In genomic region chr11:54439691-54440029, GRCm38 (mm10) we compare ENCODE assay signal across 8 mouse cellular contexts. TPM values are rescaled to one million over a fixed set of nuclear protein-coding genes. Genes with fewer than 3 reads are reported as not detected.
DNase-seq lines count a peak whose midpoint lies in the region; ATAC-seq and TF ChIP-seq lines count a peak whose summit lies in the region.

No protein-coding gene starts in this region.

- no peak for TF ChIP-seq EP300 in stomach, postnatal 0 days (optimal IDR thresholded peaks at IDR 0.05)

- peak overlapping the region; percentile 88 for H3K4me3 ChIP-seq in erythroblast, embryonic 14.5 days (replicated peaks)
- peak overlapping the region; percentile 92 for H3K4me3 ChIP-seq in limb, embryonic 15.5 days
- peak overlapping the region; percentile 98 for H3K4me3 ChIP-seq in stomach, postnatal 0 days (ENCODE audit: low read depth, low read length)

- peak overlapping the region; percentile 52 for H3K4me2 ChIP-seq in limb, embryonic 15.5 days
- H3K4me2 ChIP-seq in stomach, postnatal 0 days (replicated peaks; ENCODE audit: low read depth): peak overlapping the region; percentile 73

- H3K27me3 ChIP-seq in erythroblast, embryonic 14.5 days (ENCODE audit: control insufficient read depth): no peaks in the 10 kb centered on the region
- H3K27me3 ChIP-seq in limb, embryonic 15.5 days: no peaks in the 10 kb centered on the region
- no peaks in the 10 kb centered on the region for H3K27me3 ChIP-seq in stomach, postnatal 0 days (ENCODE audit: control insufficient read depth, insufficient read depth, low read length)

- H3K9me3 ChIP-seq in erythroblast, embryonic 14.5 days (ENCODE audit: control insufficient read depth, low read length): no peaks in the 10 kb centered on the region
- H3K9me3 ChIP-seq in limb, embryonic 15.5 days: no peaks in the 10 kb centered on the region
- H3K9me3 ChIP-seq in stomach, postnatal 0 days (ENCODE audit: control insufficient read depth, low read length): no peaks in the 10 kb centered on the region

- peaks cover 5% of the 10 kb centered on the region for H3K36me3 ChIP-seq in erythroblast, embryonic 14.5 days (ENCODE audit: control insufficient read depth)
- no peaks in the 10 kb centered on the region for H3K36me3 ChIP-seq in limb, embryonic 15.5 days
- no peaks in the 10 kb centered on the region for H3K36me3 ChIP-seq in stomach, postnatal 0 days (ENCODE audit: control insufficient read depth, insufficient read depth, low read length)

- no peak overlapping the region for H3K9ac ChIP-seq in limb, embryonic 15.5 days
- H3K9ac ChIP-seq in stomach, postnatal 0 days (ENCODE audit: low read length): peak overlapping the region; percentile 96

- H3K4me1 ChIP-seq in erythroblast, embryonic 14.5 days (ENCODE audit: control insufficient read depth): peaks cover 30% of the 10 kb centered on the region
- peaks cover 3% of the 10 kb centered on the region; the same call in 1 of the 2 replicates for H3K4me1 ChIP-seq in limb, embryonic 15.5 days
- H3K4me1 ChIP-seq in stomach, postnatal 0 days (replicated peaks; ENCODE audit: control insufficient read depth, insufficient read depth): peaks cover 2% of the 10 kb centered on the region; the same call in 1 of the 2 replicates

- WGBS in limb, embryonic 15.5 days: 36% methylated on average over 3 of the region's 3 CpGs
- 47% methylated on average over 3 of the region's 3 CpGs for WGBS in stomach, postnatal 0 days

- no peak for ATAC-seq in erythroblast, adult 5-6 weeks (replicated peaks; ENCODE audit: low FRiP score, poor library complexity, severe bottlenecking)
- ATAC-seq in limb, embryonic 15.5 days (ENCODE audit: insufficient number of reproducible peaks, low FRiP score, low TSS enrichment, low read depth): no peak
- no peak for ATAC-seq in stomach, postnatal 0 days (ENCODE audit: low FRiP score, low TSS enrichment)

- peak; percentile 3 for DNase-seq in retina, embryonic 14.5 days (ENCODE audit: low spot score)
- no peak for DNase-seq in retina, postnatal 1 day
- no peak for DNase-seq in stomach, postnatal 0 days (ENCODE audit: low spot score)
- DNase-seq in embryo, embryonic 10.5 days (ENCODE audit: low spot score): no peak
- DNase-seq in frontal cortex, postnatal 10 days (ENCODE audit: low spot score in 2 of 2): no peak

- no peak for TF ChIP-seq CTCF in stomach, postnatal 0 days (IDR thresholded peaks at IDR 0.05; ENCODE audit: low read depth)

- H3K27ac ChIP-seq in limb, embryonic 15.5 days: no peak overlapping the region
- H3K27ac ChIP-seq in stomach, postnatal 0 days (replicated peaks): no peak overlapping the region

RNA-seq across cellular contexts. Expression of gene Fnip1, which starts 1.7 kb away (rescaled TPM):
- 0.01 and 0.03 TPM in 2 replicates for polyA plus RNA-seq in erythroblast, embryonic 14.5 days (2012)
- total RNA-seq in erythroblast, adult 5-6 weeks (2015; ENCODE audit: low replicate concordance): 8.4 and 12.1 TPM in 2 replicates
- total RNA-seq in erythroblast, adult 5-6 weeks (2017; ENCODE audit: low replicate concordance): 9.2 and 13.0 TPM in 2 replicates
- polyA plus RNA-seq in limb, embryonic 15.5 days (2015; fragmentation: Nextera tagmentation; extraction: Ambion mirVana): 10.3 and 11.3 TPM in 2 replicates
- 5.1 and 5.3 TPM in 2 replicates for polyA plus RNA-seq in stomach, postnatal 0 days (2015; fragmentation: Nextera tagmentation; extraction: Ambion mirVana)
